Mouse (Mus musculus) liver, embryonic 11.5 days (tissue): ENCODE results near the gene Cyb561d2. TPM values are rescaled to one million over a fixed set of nuclear protein-coding genes. Genes with fewer than 3 reads are reported as not detected.
A peak's percentile ranks its signal among the peaks of the same experiment; 100 is the strongest.

Experiments
- ATAC-seq: fragments of 200-750 bp; cut with Nextera tagmentation; replicated peaks from 2 replicates; pipeline ENCODE4 v1.8.0; 2017; ENCODE audit warnings: moderate number of reproducible peaks, mild to moderate bottlenecking, moderate TSS enrichment, moderate library complexity; ENCODE audit not compliant: low FRiP score
- DNase-seq: peaks from one replicate; pipeline ENCODE4 v3.0.0-alpha.2; 2017; ENCODE audit warnings: low spot score
- H3K27ac ChIP-seq: fragments of 300-500 bp; sonication (generic); 2 replicates; pipeline ENCODE4 v1.5.1; 2014; ENCODE audit warnings: mild to moderate bottlenecking, low read depth, low read length, control low read depth
- H3K27me3 ChIP-seq: fragments of 300-500 bp; sonication (generic); replicated peaks from 2 replicates; pipeline ENCODE4 v1.6.1; 2014; ENCODE audit warnings: low read length, mixed read lengths; ENCODE audit not compliant: control insufficient read depth, insufficient read depth
- H3K36me3 ChIP-seq: fragments of 300-500 bp; sonication (generic); 2 replicates; pipeline ENCODE4 v1.6.1; 2014; ENCODE audit warnings: mild to moderate bottlenecking, low read length, moderate library complexity, mixed read lengths; ENCODE audit not compliant: control insufficient read depth, insufficient read depth
- H3K4me1 ChIP-seq: fragments of 300-500 bp; sonication (generic); replicated peaks from 2 replicates; pipeline ENCODE4 v1.6.1; 2014; ENCODE audit warnings: low read length, mixed read lengths; ENCODE audit not compliant: control insufficient read depth, insufficient read depth
- H3K4me2 ChIP-seq: fragments of 300-500 bp; sonication (generic); 2 replicates; pipeline ENCODE4 v1.6.1; 2014; ENCODE audit warnings: mild to moderate bottlenecking, control low read depth, moderate library complexity
- H3K4me3 ChIP-seq: fragments of 300-500 bp; sonication (generic); 2 replicates; pipeline ENCODE4 v1.5.1; 2014; ENCODE audit warnings: low read depth, low read length, control low read depth
- H3K9ac ChIP-seq: fragments of 300-500 bp; sonication (generic); 2 replicates; pipeline ENCODE4 v1.6.1; 2014; ENCODE audit warnings: low read depth, low read length, control low read depth
- H3K9me3 ChIP-seq: fragments of 300-500 bp; sonication (generic); 2 replicates; pipeline ENCODE4 v1.6.1; 2016; ENCODE audit warnings: low read length, inconsistent platforms, mixed read lengths; ENCODE audit not compliant: control insufficient read depth
- WGBS: fragments of 180-500 bp; shearing (Covaris S2); extraction: QIAGEN DNeasy Blood & Tissue Kit; methylation state at CpG from one replicate; pipeline ENCODE4 v1.1.7; 2014; 5-methylcytosine and 5-hydroxymethylcytosine counted together
- polyA plus RNA-seq: library from polyadenylated mRNA; unstranded; fragments of >200 nt; fragmentation: Nextera tagmentation; extraction: Ambion mirVana; gene quantifications from 2 replicates; pipeline ENCODE4 v1.2.1, GENCODE M21; 2014

Cyb561d2 gene
- polyA plus RNA-seq, 1 experiment from 2014 or later: 28.9 TPM

DNA sequence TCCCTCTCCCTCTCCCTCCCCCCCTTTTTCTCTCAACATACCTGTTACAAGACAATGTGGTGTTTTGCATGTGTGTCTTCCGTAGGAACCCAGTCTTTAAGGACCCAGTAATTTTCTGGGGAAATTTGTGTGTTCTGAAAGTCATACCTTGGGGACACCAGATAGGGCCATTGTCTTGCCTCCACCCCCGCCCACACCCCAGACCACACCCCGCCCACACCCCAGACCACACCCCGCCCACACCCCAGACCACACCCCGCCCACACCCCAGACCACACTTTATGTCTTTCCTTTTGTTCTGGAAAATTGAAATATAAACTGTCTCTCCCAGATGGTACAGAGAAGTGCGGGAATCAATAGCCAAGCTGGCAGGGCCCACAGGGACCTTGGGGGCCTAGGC, 51.4 kb downstream of the Cyb561d2 start:
- H3K4me3 ChIP-seq: peak overlapping the region; percentile 47
- ATAC-seq (peak; percentile 70), DNase-seq (no peak)
- H3K9me3 ChIP-seq: no peaks in the 10 kb centered on the region
- peak overlapping the region; percentile 52 for H3K9ac ChIP-seq
- WGBS: 35% methylated on average over 6 of the region's 6 CpGs
- peaks cover 16% of the 10 kb centered on the region; the same call in 1 of the 2 replicates for H3K4me1 ChIP-seq
- no peaks in the 10 kb centered on the region for H3K27me3 ChIP-seq
- no peaks in the 10 kb centered on the region for H3K36me3 ChIP-seq
- H3K27ac ChIP-seq: peak overlapping the region; percentile 52; the same call in 1 of the 2 replicates
- H3K4me2 ChIP-seq: peak overlapping the region; percentile 61

DNA sequence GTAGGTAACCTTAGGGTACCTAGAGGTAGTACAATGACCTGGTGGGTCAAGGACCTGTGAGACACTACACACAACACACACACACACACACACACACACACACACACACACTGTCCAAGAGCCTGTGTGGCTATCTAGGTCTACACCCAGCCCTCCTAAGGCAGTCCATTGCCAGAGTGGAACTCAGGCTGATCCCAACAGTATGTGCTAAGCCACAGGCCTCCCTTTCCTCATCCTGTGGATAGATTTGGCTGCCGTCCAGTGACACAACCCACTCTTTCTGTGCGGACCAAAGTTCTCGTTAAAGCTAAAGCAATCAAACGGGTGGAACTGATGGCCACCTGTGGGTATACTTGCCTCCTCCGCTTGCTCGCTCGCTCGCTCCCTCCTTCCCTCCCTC, 51.8 kb downstream of the Cyb561d2 start:
- Histone ChIP-seq H3K4me3 (peak overlapping the region; percentile 47), H3K27me3 (no peaks in the 10 kb centered on the region), H3K27ac (peak overlapping the region; percentile 52; the same call in 1 of the 2 replicates), H3K36me3 (no peaks in the 10 kb centered on the region), H3K4me2 (peak overlapping the region; percentile 61), H3K4me1 (peaks cover 16% of the 10 kb centered on the region; the same call in 1 of the 2 replicates), H3K9ac (peak overlapping the region; percentile 52), H3K9me3 (no peaks in the 10 kb centered on the region)
- DNase-seq (no peak), ATAC-seq (0 out of 2 replicates have a peak, but pooled peaks have one; percentile 42)
- WGBS: 60% methylated on average over 8 of the region's 8 CpGs

Other genes with a start within 250 kb of the Cyb561d2 start
- 6.1 and 9.9 TPM in 2 replicates for gene Cish, start 246.2 kb downstream of the Cyb561d2 start, polyA plus RNA-seq
- gene Hemk1, start 203.8 kb downstream of the Cyb561d2 start, polyA plus RNA-seq: 8.2 and 8.7 TPM in 2 replicates
- 0.05 and 0.10 TPM in 2 replicates for gene 6430571L13Rik, start 201.6 kb downstream of the Cyb561d2 start, polyA plus RNA-seq
- 0.13 and 0.18 TPM in 2 replicates for gene Cacna2d2, start 142.6 kb downstream of the Cyb561d2 start, polyA plus RNA-seq
- gene Tmem115, start 8.2 kb downstream of the Cyb561d2 start, polyA plus RNA-seq: 35.4 and 35.9 TPM in 2 replicates
- 26.5 and 31.3 TPM in 2 replicates for gene Nprl2, start within 50 bp of the Cyb561d2 start, polyA plus RNA-seq
- gene Zmynd10, start 5.1 kb upstream of the Cyb561d2 start, polyA plus RNA-seq: 0.10 and 0.35 TPM in 2 replicates
- gene Rassf1, start 9.4 kb upstream of the Cyb561d2 start, polyA plus RNA-seq: 31.2 and 37.0 TPM in 2 replicates
- gene Tusc2, start 21.1 kb upstream of the Cyb561d2 start, polyA plus RNA-seq: 60.6 and 62.7 TPM in 2 replicates
- gene Hyal2, start 25.8 kb upstream of the Cyb561d2 start, polyA plus RNA-seq: 89.7 and 92.5 TPM in 2 replicates
- gene Hyal1, start 34.7 kb upstream of the Cyb561d2 start, polyA plus RNA-seq: 4.2 and 4.6 TPM in 2 replicates
- gene Naa80, start 36.7 kb upstream of the Cyb561d2 start, polyA plus RNA-seq: 20.5 and 20.7 TPM in 2 replicates
- 1.0 and 1.5 TPM in 2 replicates for gene Hyal3, start 38.6 kb upstream of the Cyb561d2 start, polyA plus RNA-seq
- 219 and 230 TPM in 2 replicates for gene Ifrd2, start 45.4 kb upstream of the Cyb561d2 start, polyA plus RNA-seq
- gene Sema3b, start 67.0 kb upstream of the Cyb561d2 start, polyA plus RNA-seq: 0.63 and 0.79 TPM in 2 replicates
- gene Gnai2, start 93.2 kb upstream of the Cyb561d2 start, polyA plus RNA-seq: 217 and 233 TPM in 2 replicates
- 3.9 and 4.0 TPM in 2 replicates for gene Slc38a3, start 127.3 kb upstream of the Cyb561d2 start, polyA plus RNA-seq
- 4.7 and 5.0 TPM in 2 replicates for gene Gnat1, start 137.5 kb upstream of the Cyb561d2 start, polyA plus RNA-seq
- gene Sema3f, start 168.3 kb upstream of the Cyb561d2 start, polyA plus RNA-seq: 5.9 and 6.2 TPM in 2 replicates
- 115 and 123 TPM in 2 replicates for gene Rbm5, start 228.8 kb upstream of the Cyb561d2 start, polyA plus RNA-seq